Mouse (Mus musculus): ENCODE data around the gene Pnkp. TPM values are rescaled to one million over a fixed set of nuclear protein-coding genes. Genes with fewer than 3 reads are reported as not detected.

Pnkp gene
- total and polyA plus RNA-seq, 3 experiments = 14.8 to 41.6 (median 22.2) TPM

DNA sequence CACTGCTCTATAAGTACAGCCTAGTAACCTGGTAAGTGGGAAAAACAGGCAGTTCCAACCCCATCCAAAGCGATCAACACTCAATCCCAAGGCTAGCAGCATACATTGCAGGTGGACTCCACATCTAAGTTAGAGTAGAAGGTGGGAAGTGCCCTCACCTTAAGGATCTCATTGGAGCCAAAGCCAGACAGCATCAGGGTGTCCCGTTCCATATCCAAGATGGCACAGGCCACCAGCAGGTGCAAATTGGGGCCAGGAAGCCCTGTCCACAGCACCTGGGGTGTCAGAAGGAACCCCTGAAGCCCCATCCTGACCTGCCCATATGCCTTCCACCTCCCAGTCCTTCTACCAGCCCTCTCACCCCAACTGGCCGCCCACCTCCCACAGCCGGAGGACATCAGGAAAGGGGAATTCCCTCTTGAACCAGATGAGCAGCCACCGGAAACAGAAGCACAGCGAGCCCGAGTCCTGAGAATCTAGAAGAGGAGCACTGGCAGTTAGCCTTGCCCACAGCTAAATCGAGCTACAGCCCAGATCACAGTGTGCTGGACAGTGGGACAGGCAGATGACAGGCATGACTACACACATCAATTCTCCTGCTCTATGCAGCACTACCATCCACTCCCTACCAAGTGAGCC is 15.0 kb upstream of the Pnkp start:
- H3K27me3 ChIP-seq (replicated peaks) = no peaks in the 10 kb centered on the region
- no peaks in the 10 kb centered on the region for H3K79me2 ChIP-seq (replicated peaks; ENCODE audit: control insufficient read depth, extremely low read depth, insufficient read depth, poor library complexity, severe bottlenecking)
- no peak for DNase-seq (ENCODE audit: extremely low read depth)
- no peak for TF ChIP-seq NELFE (IDR thresholded peaks at IDR 0.05; ENCODE audit: low read depth, low read length)
- TF ChIP-seq NRF1 (IDR thresholded peaks at IDR 0.05; ENCODE audit: low read depth, low read length) = no peak
- no peak for TF ChIP-seq TBP (conservative IDR thresholded peaks at IDR 0.05; ENCODE audit: low read depth, low read length)
- no peak for TF ChIP-seq E2F4 (IDR thresholded peaks at IDR 0.05; ENCODE audit: insufficient replicate concordance, low read depth, low read length)
- peak; percentile 51; the same call in 1 of the 2 replicates for TF ChIP-seq SIN3A (IDR thresholded peaks at IDR 0.05; ENCODE audit: low read length)
- no peak for TF ChIP-seq MXI1 (IDR thresholded peaks at IDR 0.05; ENCODE audit: low read depth, low read length)
- no peak for TF ChIP-seq MYC (IDR thresholded peaks at IDR 0.05; ENCODE audit: low read depth, low read length)
- TF ChIP-seq MAFK (IDR thresholded peaks at IDR 0.05; ENCODE audit: insufficient replicate concordance, low read length) = no peak
- peak; percentile 67; the same call in 1 of the 2 replicates for TF ChIP-seq TCF12 (IDR thresholded peaks at IDR 0.05; ENCODE audit: low read depth, low read length)
- no peak for TF ChIP-seq RAD21 (IDR thresholded peaks at IDR 0.05; ENCODE audit: low read depth, low read length)
- no peak for TF ChIP-seq ZC3H11A (IDR thresholded peaks at IDR 0.05; ENCODE audit: low read depth, low read length)
- TF ChIP-seq JUND (conservative IDR thresholded peaks at IDR 0.05; ENCODE audit: low read depth, low read length) = no peak
- TF ChIP-seq ZNF384 (IDR thresholded peaks at IDR 0.05; ENCODE audit: low read depth, low read length) = no peak
- TF ChIP-seq IRF4 (IDR thresholded peaks at IDR 0.05; ENCODE audit: low read depth, low read length) = 0 out of 2 replicates have a peak, but pooled peaks have one; percentile 25
- TF ChIP-seq POLR2AphosphoS2 (IDR thresholded peaks at IDR 0.05; ENCODE audit: low read depth, low read length) = no peak
- peak; percentile 27; the same call in 1 of the 2 replicates for TF ChIP-seq ETS1 (conservative IDR thresholded peaks at IDR 0.05; ENCODE audit: low read depth, low read length)
- TF ChIP-seq CHD2 (IDR thresholded peaks at IDR 0.05; ENCODE audit: low read length) = 0 out of 2 replicates have a peak, but pooled peaks have one; percentile 26
- TF ChIP-seq HCFC1 (IDR thresholded peaks at IDR 0.05; ENCODE audit: low read depth, low read length) = no peak
- TF ChIP-seq MEF2A (IDR thresholded peaks at IDR 0.05; ENCODE audit: borderline replicate concordance, low read depth, low read length) = peak; percentile 72
- TF ChIP-seq GABPA (IDR thresholded peaks at IDR 0.05; ENCODE audit: insufficient replicate concordance, low read depth, low read length) = no peak
- TF ChIP-seq BHLHE40 (IDR thresholded peaks at IDR 0.05; ENCODE audit: low read depth, low read length) = peak; percentile 36; the same call in 1 of the 2 replicates
- no peak for TF ChIP-seq PAX5 (IDR thresholded peaks at IDR 0.05; ENCODE audit: low read length)
- TF ChIP-seq JUN (IDR thresholded peaks at IDR 0.05; ENCODE audit: insufficient read depth, low read depth, low read length) = no peak
- TF ChIP-seq ZMIZ1 (IDR thresholded peaks at IDR 0.05; ENCODE audit: low read depth, low read length) = peak; percentile 66; the same call in 1 of the 2 replicates
- TF ChIP-seq CHD1 (IDR thresholded peaks at IDR 0.05; ENCODE audit: low read depth, low read length) = no peak
- TF ChIP-seq POLR2A (IDR thresholded peaks at IDR 0.05; ENCODE audit: low read depth, low read length) = 0 out of 2 replicates have a peak, but pooled peaks have one; percentile 16
- TF ChIP-seq ELF1 (IDR thresholded peaks at IDR 0.05; ENCODE audit: low read depth, low read length) = peak; percentile 54; the same call in 1 of the 2 replicates
- no peak for TF ChIP-seq USF1 (IDR thresholded peaks at IDR 0.05; ENCODE audit: low read depth, low read length)
- TF ChIP-seq UBTF (IDR thresholded peaks at IDR 0.05; ENCODE audit: low read depth, low read length) = no peak
- TF ChIP-seq EP300 (IDR thresholded peaks at IDR 0.05; ENCODE audit: low read length) = peak; percentile 59
- peaks cover 33% of the 10 kb centered on the region for H3K9me3 ChIP-seq (replicated peaks; ENCODE audit: low read length)
- peak overlapping the region; percentile 68 for H3K27ac ChIP-seq (ENCODE audit: insufficient read depth, low read depth)
- H3K9ac ChIP-seq (ENCODE audit: insufficient read depth, low read depth) = no peak overlapping the region
- H3K36me3 ChIP-seq (replicated peaks in 1 of 2; ENCODE audit: control insufficient read depth in 1 of 2, insufficient read depth in 1 of 2, low read length in 1 of 2) = peaks cover 93 to 98% of the 10 kb centered on the region in 2 experiments
- peaks cover 31 to 65% of the 10 kb centered on the region in 2 experiments for H3K4me1 ChIP-seq (ENCODE audit: control insufficient read depth in 1 of 2, insufficient read depth in 2 of 2)
- peak overlapping the region in 1 of 3 experiments; percentile 14 for H3K4me3 ChIP-seq (replicated peaks in 1 of 3; ENCODE audit: low read depth in 2 of 3, low read length in 2 of 3, poor library complexity in 1 of 3)
- no peak overlapping the region for H3K4me2 ChIP-seq (ENCODE audit: insufficient read depth, low read depth, poor library complexity, severe bottlenecking)
- dilution Hi-C loops (cut with MboI; ENCODE audit: extremely low pct_ligation_motif_present, extremely low pct_unique_long_range_greater_than_20kb, low sequenced_read_pairs) = no loop called here
- in situ Hi-C loops (cut with MboI; ENCODE audit: low pct_ligation_motif_present, low pct_unique_long_range_greater_than_20kb, low sequenced_read_pairs) = no loop called here
